Mouse (Mus musculus) kidney, postnatal 0 days (tissue): ENCODE measurements around the gene Tbxa2r. TPM values are rescaled to one million over a fixed set of nuclear protein-coding genes. Genes with fewer than 3 reads are reported as not detected.

ENCODE experiments used
- ATAC-seq: fragments of 200-750 bp; cut with Nextera tagmentation; replicated peaks from 2 replicates; pipeline ENCODE4 v1.8.0; 2017; ENCODE audit warnings: low read depth, moderate number of reproducible peaks, moderate TSS enrichment, moderate library complexity; ENCODE audit not compliant: low FRiP score
- DNase-seq: peaks from one replicate; pipeline ENCODE4 v3.0.0-alpha.2; 2016; ENCODE audit warnings: low spot score
- H3K27ac ChIP-seq: fragments of 300-500 bp; sonication (generic); 2 replicates; pipeline ENCODE4 v1.5.1; 2014; ENCODE audit warnings: mild to moderate bottlenecking
- H3K27me3 ChIP-seq: fragments of 300-500 bp; sonication (generic); 2 replicates; pipeline ENCODE4 v1.6.1; 2014; ENCODE audit warnings: low read length, mixed read lengths; ENCODE audit not compliant: insufficient read depth
- H3K36me3 ChIP-seq: fragments of 300-500 bp; sonication (generic); 2 replicates; pipeline ENCODE4 v1.6.1; 2014; ENCODE audit warnings: low read length, mixed read lengths; ENCODE audit not compliant: insufficient read depth
- H3K4me1 ChIP-seq: fragments of 300-500 bp; sonication (generic); replicated peaks from 2 replicates; pipeline ENCODE4 v1.6.1; 2014; ENCODE audit warnings: antibody characterized with exemption, low read length, mixed read lengths; ENCODE audit not compliant: insufficient read depth
- H3K4me2 ChIP-seq: fragments of 300-500 bp; sonication (generic); 2 replicates; pipeline ENCODE4 v1.6.1; 2014; ENCODE audit warnings: mild to moderate bottlenecking, low read length, moderate library complexity, mixed read lengths
- H3K4me3 ChIP-seq: fragments of 300-500 bp; sonication (generic); replicated peaks from 2 replicates; pipeline ENCODE4 v1.5.1; 2014; ENCODE audit warnings: low read depth, low read length
- H3K9ac ChIP-seq: fragments of 300-500 bp; sonication (generic); 2 replicates; pipeline ENCODE4 v1.6.1; 2014; ENCODE audit warnings: low read depth, low read length
- H3K9me3 ChIP-seq: fragments of 300-500 bp; sonication (generic); replicated peaks from 2 replicates; pipeline ENCODE4 v1.6.1; 2016; ENCODE audit warnings: low read length, inconsistent platforms, mixed read lengths
- CTCF ChIP-seq: IDR thresholded peaks from 2 replicates; pipeline ENCODE4 v1.5.1; 2016; ENCODE audit warnings: antibody characterized with exemption, low read depth, mild to moderate bottlenecking, moderate library complexity
- WGBS: fragments of 180-500 bp; shearing (Covaris S2); extraction: QIAGEN DNeasy Blood & Tissue Kit; methylation state at CpG from one replicate; pipeline ENCODE4 v1.1.7; 2014; 5-methylcytosine and 5-hydroxymethylcytosine counted together
- polyA plus RNA-seq: library from polyadenylated mRNA; unstranded; fragments of >200 nt; fragmentation: Nextera tagmentation; extraction: Ambion mirVana; gene quantifications from 2 replicates; pipeline ENCODE4 v1.2.1, GENCODE M21; 2015

Tbxa2r gene
- polyA plus RNA-seq, 1 experiment from 2014 or later, result 16.1 TPM

DNA sequence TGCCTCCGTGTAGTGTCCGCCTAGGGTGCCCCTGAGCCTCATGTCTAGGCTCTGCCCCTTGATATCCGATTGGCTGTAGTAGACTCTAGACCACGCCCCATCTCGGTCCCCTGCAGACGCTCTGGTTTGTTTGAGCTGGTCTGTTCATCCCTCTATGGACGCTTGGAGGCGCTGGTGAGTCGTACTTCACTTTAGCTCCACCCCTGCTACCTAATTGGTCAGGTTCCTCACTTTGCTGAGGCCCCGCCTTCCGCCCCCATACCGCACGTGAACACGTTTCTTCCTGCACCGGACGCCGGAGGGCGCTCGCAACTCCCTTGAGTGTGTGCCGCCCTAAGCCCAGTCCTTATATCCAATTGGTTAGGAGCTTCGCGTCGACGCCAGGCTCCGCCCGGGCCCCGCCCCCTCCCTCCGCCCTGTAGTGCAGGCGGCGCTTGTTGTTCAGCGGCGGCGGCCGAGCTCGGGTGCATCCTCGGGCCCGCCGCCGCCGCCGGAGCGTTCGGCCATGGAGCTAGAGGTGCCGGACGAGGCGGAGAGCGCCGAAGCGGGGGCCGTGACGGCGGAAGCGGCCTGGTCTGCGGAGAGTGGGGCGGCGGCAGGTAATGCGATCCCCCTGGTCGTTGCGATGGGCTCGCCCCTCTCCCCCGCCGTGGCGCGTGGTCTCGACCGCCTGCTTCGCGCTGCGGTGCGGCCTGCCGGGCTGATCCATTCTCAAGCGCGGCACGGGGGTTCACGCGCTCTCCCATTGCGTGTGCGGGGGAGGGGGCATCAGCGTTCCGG, 35.8 kb upstream of the Tbxa2r start, which contains the start of gene Pip5k1c:
TSS of gene Pip5k1c (plus strand) at position 410 of the 780 bp plus-strand sequence.
- ATAC-seq, result peak; percentile 95
- Histone ChIP-seq H3K36me3 (no peaks in the 10 kb centered on the region), H3K4me2 (peak within 1 kb of the TSS; percentile 98), H3K9me3 (no peaks in the 10 kb centered on the region), H3K4me1 (peaks cover 23% of the 10 kb centered on the region), H3K9ac (peak within 1 kb of the TSS; percentile 91), H3K27ac (peak within 1 kb of the TSS; percentile 94), H3K4me3 (peak within 1 kb of the TSS; percentile 88), H3K27me3 (no peaks in the 10 kb centered on the region)
- TF ChIP-seq CTCF, result peak; percentile 91
- WGBS, result under 1% methylated on average over 75 of the region's 80 CpGs
- peak; percentile 100 for DNase-seq

GRCm38 (mm10) chr10:81293334-81294030, 35.0 kb upstream of the Tbxa2r start:
- peak overlapping the region; percentile 88 for H3K4me3 ChIP-seq
- 2% methylated on average over 25 of the region's 25 CpGs for WGBS
- H3K9ac ChIP-seq, result peak overlapping the region; percentile 91
- peak overlapping the region; percentile 94 for H3K27ac ChIP-seq
- no peak for DNase-seq
- ATAC-seq, result no peak
- peak overlapping the region; percentile 98 for H3K4me2 ChIP-seq
- TF ChIP-seq CTCF, result no peak
- H3K36me3 ChIP-seq, result no peaks in the 10 kb centered on the region
- H3K4me1 ChIP-seq, result peaks cover 30% of the 10 kb centered on the region
- H3K9me3 ChIP-seq, result no peaks in the 10 kb centered on the region
- H3K27me3 ChIP-seq, result no peaks in the 10 kb centered on the region

- Histone ChIP-seq H3K27me3 (no peaks in the 10 kb centered on the region), H3K9me3 (no peaks in the 10 kb centered on the region), H3K4me2 (peak overlapping the region; percentile 98), H3K9ac (peak overlapping the region; percentile 91; the same call in 1 of the 2 replicates), H3K36me3 (no peaks in the 10 kb centered on the region), H3K27ac (no peak overlapping the region; the same call in 1 of the 2 replicates), H3K4me1 (peaks cover 37% of the 10 kb centered on the region), H3K4me3 (peak overlapping the region; percentile 88)
- no peak for DNase-seq
- no peak for TF ChIP-seq CTCF
- WGBS, result 27% methylated on average over 8 of the region's 8 CpGs
- no peak for ATAC-seq
These were observed 34.1 kb upstream of the Tbxa2r start for GRCm38 (mm10) chr10:81294442-81294841.

DNA sequence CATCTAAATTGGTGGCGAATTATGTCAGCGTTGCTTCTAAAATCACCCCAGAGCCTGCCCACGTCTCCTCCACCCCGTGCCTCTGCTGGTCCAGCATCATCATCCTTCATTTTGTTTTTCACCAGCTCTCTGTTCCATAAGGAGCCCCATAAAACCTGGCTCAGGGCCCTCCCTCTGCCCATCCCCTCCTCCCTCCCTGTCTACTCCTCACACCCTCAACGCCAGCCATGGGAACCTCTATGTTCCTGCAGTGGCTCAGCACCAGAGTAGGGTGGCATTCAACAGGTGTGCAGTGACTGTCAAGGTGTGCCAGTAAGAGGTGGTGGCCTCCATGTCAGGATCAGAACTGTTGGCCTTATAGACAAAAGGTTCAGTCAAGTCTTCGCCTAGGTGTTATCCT, 33.3 kb upstream of the Tbxa2r start:
- no peaks in the 10 kb centered on the region for H3K27me3 ChIP-seq
- peaks cover 42% of the 10 kb centered on the region for H3K4me1 ChIP-seq
- H3K27ac ChIP-seq, result no peak overlapping the region
- H3K4me2 ChIP-seq, result no peak overlapping the region
- DNase-seq (no peak), ATAC-seq (no peak)
- no peaks in the 10 kb centered on the region for H3K36me3 ChIP-seq
- H3K9ac ChIP-seq, result no peak overlapping the region
- no peak for TF ChIP-seq CTCF
- WGBS, result 89% methylated on average over 6 of the region's 6 CpGs
- H3K4me3 ChIP-seq, result no peak overlapping the region
- no peaks in the 10 kb centered on the region for H3K9me3 ChIP-seq

DNA sequence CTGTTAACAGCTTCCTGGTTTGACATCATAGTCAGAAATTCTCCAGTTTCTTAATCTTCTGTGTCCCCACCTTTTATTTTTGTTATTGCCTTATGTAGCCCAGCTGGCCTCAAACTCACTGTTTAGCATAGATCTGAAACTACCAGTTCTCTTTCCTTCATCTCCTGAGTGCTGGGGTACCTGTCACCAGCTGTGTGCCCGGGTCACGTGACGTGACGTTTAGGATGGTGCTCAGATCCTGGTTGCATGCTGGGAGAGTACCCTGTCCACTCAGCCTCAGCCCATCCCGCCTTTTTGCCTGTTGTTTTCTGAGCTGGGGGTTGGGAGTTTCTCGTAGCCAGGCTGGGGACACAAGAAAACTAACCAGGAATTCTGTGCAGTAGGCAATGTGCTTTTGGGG, 31.3 kb upstream of the Tbxa2r start:
- Histone ChIP-seq H3K36me3 (no peaks in the 10 kb centered on the region), H3K9ac (0 out of 2 replicates have a peak overlapping the region, but pooled peaks have one; percentile 31), H3K27ac (peak overlapping the region; percentile 90), H3K4me3 (no peak overlapping the region), H3K4me1 (peaks cover 58% of the 10 kb centered on the region), H3K27me3 (no peaks in the 10 kb centered on the region), H3K9me3 (no peaks in the 10 kb centered on the region), H3K4me2 (peak overlapping the region; percentile 21; the same call in 1 of the 2 replicates)
- ATAC-seq (no peak), DNase-seq (no peak)
- WGBS, result 62% methylated on average over 6 of the region's 6 CpGs
- no peak for TF ChIP-seq CTCF

DNA sequence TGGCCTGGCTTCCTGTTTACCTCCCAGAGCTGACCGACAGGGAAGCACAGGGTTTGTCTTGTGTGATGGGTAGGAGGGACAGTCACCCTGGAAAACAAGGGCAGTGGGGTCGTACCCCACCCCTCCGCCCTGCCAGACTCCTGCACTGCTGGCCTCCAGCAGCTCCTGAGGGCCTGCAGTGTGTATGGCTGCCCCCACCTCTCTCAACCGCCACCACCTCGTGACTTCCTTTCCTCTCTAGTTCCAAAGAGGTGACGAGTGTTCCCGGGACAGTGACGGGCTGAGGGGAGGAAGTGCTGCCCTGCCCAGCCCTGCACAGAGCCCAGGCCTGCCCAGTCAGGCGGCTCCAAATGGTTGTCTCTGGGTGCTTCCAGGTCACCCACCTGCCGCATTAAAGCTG, 30.7 kb upstream of the Tbxa2r start:
- no peaks in the 10 kb centered on the region for H3K9me3 ChIP-seq
- 27% methylated on average over 10 of the region's 10 CpGs for WGBS
- peak overlapping the region; percentile 90 for H3K27ac ChIP-seq
- no peak for TF ChIP-seq CTCF
- peak overlapping the region; percentile 21; the same call in 1 of the 2 replicates for H3K4me2 ChIP-seq
- H3K4me3 ChIP-seq, result no peak overlapping the region
- peaks cover 63% of the 10 kb centered on the region for H3K4me1 ChIP-seq
- no peaks in the 10 kb centered on the region for H3K27me3 ChIP-seq
- peak; percentile 52 for DNase-seq
- peak overlapping the region; percentile 31; the same call in 1 of the 2 replicates for H3K9ac ChIP-seq
- no peaks in the 10 kb centered on the region for H3K36me3 ChIP-seq
- peak; percentile 48 for ATAC-seq
